Mouse (Mus musculus): Measurements from ENCODE around the gene Vps26a. TPM values are rescaled to one million over a fixed set of nuclear protein-coding genes. Genes with fewer than 3 reads are reported as not detected.
"Not testable (repeated sequence)": the region's sequence is repeated elsewhere in the genome, so short reads cannot be mapped to it uniquely, and the experiment has no call there.

Vps26a gene
- polyA plus RNA-seq, 1 experiment from 2014 or later, result 67.5 TPM

GRCm38 (mm10) chr10:62500088-62500915 lies 13.7 kb upstream of the Vps26a start:
- H3K27ac ChIP-seq (replicated peaks), result no peak overlapping the region
- H3K27me3 ChIP-seq (replicated peaks), result no peaks in the 10 kb centered on the region
- no peaks in the 10 kb centered on the region for H3K36me3 ChIP-seq
- ATAC-seq (ENCODE audit: extremely low read depth, insufficient number of reproducible peaks, low FRiP score, low TSS enrichment), result no peak
- no peaks in the 10 kb centered on the region for H3K4me1 ChIP-seq
- no peak overlapping the region for H3K4me2 ChIP-seq
- H3K9ac ChIP-seq, result no peak overlapping the region
- H3K9me3 ChIP-seq, result no peaks in the 10 kb centered on the region
- no peak overlapping the region for H3K4me3 ChIP-seq
- 17% methylated on average over 15 of the region's 15 CpGs for WGBS

GRCm38 (mm10) chr10:62491681-62492080 lies 5.1 kb upstream of the Vps26a start:
- H3K27me3 ChIP-seq (replicated peaks); H3K4me3 ChIP-seq; H3K36me3 ChIP-seq; H3K27ac ChIP-seq (replicated peaks); ATAC-seq (ENCODE audit: extremely low read depth, insufficient number of reproducible peaks, low FRiP score, low TSS enrichment); H3K9ac ChIP-seq; H3K4me2 ChIP-seq; H3K9me3 ChIP-seq: not testable (repeated sequence)
- 77% methylated on average over 3 of the region's 3 CpGs for WGBS
- peaks cover 11% of the 10 kb centered on the region for H3K4me1 ChIP-seq

GRCm38 (mm10) chr10:62488266-62488665 lies 1.7 kb upstream of the Vps26a start:
- H3K36me3 ChIP-seq, result peaks cover 2% of the 10 kb centered on the region; the same call in 1 of the 2 replicates
- H3K4me1 ChIP-seq, result peaks cover 18% of the 10 kb centered on the region
- H3K4me2 ChIP-seq, result peak overlapping the region; percentile 86; the same call in 1 of the 2 replicates
- H3K27me3 ChIP-seq (replicated peaks), result no peaks in the 10 kb centered on the region
- H3K27ac ChIP-seq (replicated peaks), result peak overlapping the region; percentile 77; the same call in 1 of the 2 replicates
- no peak for ATAC-seq (ENCODE audit: extremely low read depth, insufficient number of reproducible peaks, low FRiP score, low TSS enrichment)
- no peak overlapping the region for H3K4me3 ChIP-seq
- WGBS, result 15% methylated on average over 1 of the region's 1 CpGs
- H3K9ac ChIP-seq, result no peak overlapping the region
- H3K9me3 ChIP-seq, result no peaks in the 10 kb centered on the region

- under 1% methylated on average over 47 of the region's 48 CpGs for WGBS
- no peak for ATAC-seq (ENCODE audit: extremely low read depth, insufficient number of reproducible peaks, low FRiP score, low TSS enrichment)
- Histone ChIP-seq H3K4me2 (peak overlapping the region; percentile 79), H3K4me1 (peaks cover 18% of the 10 kb centered on the region), H3K9me3 (no peaks in the 10 kb centered on the region), H3K4me3 (peak overlapping the region; percentile 98), H3K36me3 (peaks cover 2% of the 10 kb centered on the region; the same call in 1 of the 2 replicates), H3K27ac (replicated peaks) (peak overlapping the region; percentile 89), H3K9ac (peak overlapping the region; percentile 95), H3K27me3 (replicated peaks) (no peaks in the 10 kb centered on the region)
Observed at GRCm38 (mm10) chr10:62485878-62486582, 575 bp downstream of the Vps26a start.

- Histone ChIP-seq H3K4me2 (no peak overlapping the region), H3K9me3 (no peaks in the 10 kb centered on the region), H3K4me1 (peaks cover 7% of the 10 kb centered on the region), H3K4me3 (no peak overlapping the region), H3K27me3 (replicated peaks) (no peaks in the 10 kb centered on the region), H3K27ac (replicated peaks) (no peak overlapping the region), H3K36me3 (peaks cover 12% of the 10 kb centered on the region), H3K9ac (no peak overlapping the region)
- WGBS, result 74% methylated on average over 7 of the region's 7 CpGs
- no peak for ATAC-seq (ENCODE audit: extremely low read depth, insufficient number of reproducible peaks, low FRiP score, low TSS enrichment)
Observed at GRCm38 (mm10) chr10:62481108-62481852, 5.3 kb downstream of the Vps26a start.

GRCm38 (mm10) chr10:62476980-62477379 lies 9.6 kb downstream of the Vps26a start:
- Histone ChIP-seq H3K4me3 (no peak overlapping the region), H3K27me3 (replicated peaks) (no peaks in the 10 kb centered on the region), H3K4me2 (no peak overlapping the region), H3K9ac (no peak overlapping the region), H3K4me1 (peaks cover 2% of the 10 kb centered on the region; the same call in 1 of the 2 replicates), H3K27ac (replicated peaks) (no peak overlapping the region), H3K9me3 (no peaks in the 10 kb centered on the region), H3K36me3 (peaks cover 19% of the 10 kb centered on the region)
- ATAC-seq (ENCODE audit: extremely low read depth, insufficient number of reproducible peaks, low FRiP score, low TSS enrichment), result no peak
- 74% methylated on average over 2 of the region's 2 CpGs for WGBS

GRCm38 (mm10) chr10:62474944-62475343 lies 11.7 kb downstream of the Vps26a start:
- ATAC-seq (ENCODE audit: extremely low read depth, insufficient number of reproducible peaks, low FRiP score, low TSS enrichment), result no peak
- WGBS, result 86% methylated on average over 10 of the region's 10 CpGs

GRCm38 (mm10) chr10:62471105-62471504 lies 15.5 kb downstream of the Vps26a start:
- H3K4me3 ChIP-seq, result no peak overlapping the region
- no peaks in the 10 kb centered on the region for H3K9me3 ChIP-seq
- H3K4me2 ChIP-seq, result 0 out of 2 replicates have a peak overlapping the region, but pooled peaks have one; percentile 7
- peak overlapping the region; percentile 32; the same call in 1 of the 2 replicates for H3K27ac ChIP-seq (replicated peaks)
- no peaks in the 10 kb centered on the region for H3K27me3 ChIP-seq (replicated peaks)
- peaks cover 32% of the 10 kb centered on the region for H3K36me3 ChIP-seq
- 28% methylated on average over 5 of the region's 5 CpGs for WGBS
- no peak for ATAC-seq (ENCODE audit: extremely low read depth, insufficient number of reproducible peaks, low FRiP score, low TSS enrichment)
- peaks cover 12% of the 10 kb centered on the region for H3K4me1 ChIP-seq
- H3K9ac ChIP-seq, result no peak overlapping the region

More at GRCm38 (mm10) chr10:62474944-62475343, 11.7 kb downstream of the Vps26a start:
- Histone ChIP-seq H3K9ac (no peak overlapping the region), H3K27me3 (replicated peaks) (no peaks in the 10 kb centered on the region), H3K36me3 (peaks cover 21% of the 10 kb centered on the region), H3K9me3 (no peaks in the 10 kb centered on the region), H3K4me3 (no peak overlapping the region), H3K27ac (replicated peaks) (no peak overlapping the region), H3K4me2 (no peak overlapping the region), H3K4me1 (peaks cover 12% of the 10 kb centered on the region)

- ATAC-seq (ENCODE audit: extremely low read depth, insufficient number of reproducible peaks, low FRiP score, low TSS enrichment), result no peak
- H3K4me3 ChIP-seq, result no peak overlapping the region
- no peak overlapping the region for H3K9ac ChIP-seq
- H3K4me2 ChIP-seq, result no peak overlapping the region
- no peaks in the 10 kb centered on the region for H3K9me3 ChIP-seq
- 89% methylated on average over 4 of the region's 4 CpGs for WGBS
- no peak overlapping the region for H3K27ac ChIP-seq (replicated peaks)
- no peaks in the 10 kb centered on the region for H3K27me3 ChIP-seq (replicated peaks)
- peaks cover 12% of the 10 kb centered on the region for H3K4me1 ChIP-seq
- peaks cover 28% of the 10 kb centered on the region for H3K36me3 ChIP-seq
Observed at GRCm38 (mm10) chr10:62469736-62470135, 16.9 kb downstream of the Vps26a start.

- H3K27ac ChIP-seq (replicated peaks), result no peak overlapping the region
- H3K9me3 ChIP-seq, result no peaks in the 10 kb centered on the region
- H3K4me1 ChIP-seq, result no peaks in the 10 kb centered on the region
- no peak for ATAC-seq (ENCODE audit: extremely low read depth, insufficient number of reproducible peaks, low FRiP score, low TSS enrichment)
- H3K4me2 ChIP-seq, result no peak overlapping the region
- H3K36me3 ChIP-seq, result peaks cover 72% of the 10 kb centered on the region
- no peak overlapping the region for H3K9ac ChIP-seq
- H3K27me3 ChIP-seq (replicated peaks), result no peaks in the 10 kb centered on the region
- H3K4me3 ChIP-seq, result no peak overlapping the region
Observed at GRCm38 (mm10) chr10:62461321-62461720, 25.3 kb downstream of the Vps26a start.

GRCm38 (mm10) chr10:62452001-62452400 lies 34.6 kb downstream of the Vps26a start:
- Histone ChIP-seq H3K4me1 (peaks cover 19% of the 10 kb centered on the region), H3K36me3 (peaks cover 33% of the 10 kb centered on the region)
- H3K27me3 ChIP-seq (replicated peaks); H3K9me3 ChIP-seq; H3K9ac ChIP-seq; H3K4me2 ChIP-seq; H3K27ac ChIP-seq (replicated peaks); ATAC-seq (ENCODE audit: extremely low read depth, insufficient number of reproducible peaks, low FRiP score, low TSS enrichment); H3K4me3 ChIP-seq: not testable (repeated sequence)
- WGBS, result 62% methylated on average over 11 of the region's 11 CpGs
